Mouse (Mus musculus) bone marrow macrophage, adult 2 months (primary cell): ENCODE measurements around the gene Gstp3.

Experiments used
- CTCF ChIP-seq: IDR thresholded peaks from 2 replicates; pipeline ENCODE4 v1.5.1; 2012; ENCODE audit warnings: low read depth, mild to moderate bottlenecking, low read length, moderate library complexity
- POLR2A ChIP-seq: IDR thresholded peaks from 2 replicates; pipeline ENCODE4 v1.6.1; 2012; ENCODE audit warnings: mild to moderate bottlenecking, low read depth, low read length, borderline replicate concordance

DNA sequence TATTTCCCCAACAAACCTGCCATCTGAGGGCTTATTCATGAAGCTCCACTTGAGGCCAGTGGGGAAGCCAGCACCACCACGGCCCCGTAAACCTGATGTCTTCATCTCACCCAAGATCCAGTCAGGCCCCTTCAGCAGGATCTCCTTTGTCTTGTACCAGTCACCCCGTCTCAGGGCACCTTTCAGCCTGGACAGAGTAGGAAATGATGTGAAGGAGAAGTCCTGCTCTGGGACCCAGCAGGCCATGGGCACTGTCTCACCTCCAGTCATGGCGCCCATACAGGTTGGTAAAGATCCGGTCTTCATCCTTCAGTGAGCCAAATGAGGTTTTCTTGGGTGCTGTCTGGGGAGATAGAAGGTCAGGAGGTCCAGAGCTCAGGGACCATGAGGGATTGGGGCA, 48.3 kb downstream of the Gstp3 start:
- TF ChIP-seq CTCF: no peak
- no peak for TF ChIP-seq POLR2A
